20 mouse cellular contexts compared by ENCODE assay signal in genomic region chr11:96203789-96204186, GRCm38 (mm10). TPM values are rescaled to one million over a fixed set of nuclear protein-coding genes. Genes with fewer than 3 reads are reported as not detected.
DNase-seq lines count a peak whose midpoint lies in the region; ATAC-seq and TF ChIP-seq lines count a peak whose summit lies in the region.
"Had no signal": no experiment of that assay in that cellular context is flagged by ENCODE, and none has a peak within 500 bp of the region (broad histone marks: within the 10 kb centered on the region; RNA-seq: fewer than 3 reads in every experiment).

No protein-coding gene starts in this region.

- no peaks in the 10 kb centered on the region for H3K36me3 ChIP-seq in hindbrain, embryonic 10.5 days
- H3K36me3 ChIP-seq in hindbrain, postnatal 0 days (ENCODE audit: insufficient read depth, low read length) = no peaks in the 10 kb centered on the region
- no peaks in the 10 kb centered on the region for H3K36me3 ChIP-seq in midbrain, embryonic 11.5 days (ENCODE audit: control insufficient read depth, insufficient read depth, low read length)
- no peaks in the 10 kb centered on the region for H3K36me3 ChIP-seq in midbrain, embryonic 10.5 days
- H3K36me3 ChIP-seq in neural tube, embryonic 12.5 days = no peaks in the 10 kb centered on the region
- H3K36me3 ChIP-seq: embryonic facial prominence, embryonic 15.5 days had no signal

- no peak for TF ChIP-seq CTCF in hindbrain, postnatal 0 days (IDR thresholded peaks at IDR 0.05; ENCODE audit: low read depth)

- under 1% methylated on average over 16 of the region's 16 CpGs for WGBS in hindbrain, embryonic 10.5 days
- 1% methylated on average over 16 of the region's 16 CpGs for WGBS in hindbrain, postnatal 0 days
- WGBS in midbrain, embryonic 11.5 days = 3% methylated on average over 16 of the region's 16 CpGs
- WGBS in midbrain, embryonic 10.5 days = under 1% methylated on average over 16 of the region's 16 CpGs
- under 1% methylated on average over 16 of the region's 16 CpGs for WGBS in neural tube, embryonic 12.5 days

- no peak overlapping the region for H3K4me3 ChIP-seq in hindbrain, embryonic 10.5 days
- H3K4me3 ChIP-seq in hindbrain, postnatal 0 days (ENCODE audit: low read length) = no peak overlapping the region
- no peak overlapping the region for H3K4me3 ChIP-seq in midbrain, embryonic 11.5 days (ENCODE audit: low read depth, low read length)
- H3K4me3 ChIP-seq in midbrain, embryonic 10.5 days = no peak overlapping the region
- H3K4me3 ChIP-seq in neural tube, embryonic 12.5 days = no peak overlapping the region
- H3K4me3 ChIP-seq: embryonic facial prominence, embryonic 15.5 days; heart, adult 2 months had no signal

- no peaks in the 10 kb centered on the region for H3K4me1 ChIP-seq in hindbrain, embryonic 10.5 days (replicated peaks)
- H3K4me1 ChIP-seq in hindbrain, postnatal 0 days (ENCODE audit: insufficient read depth, low read length) = no peaks in the 10 kb centered on the region
- H3K4me1 ChIP-seq in midbrain, embryonic 11.5 days (ENCODE audit: control insufficient read depth, insufficient read depth, low read length) = no peaks in the 10 kb centered on the region
- peaks cover 5% of the 10 kb centered on the region; the same call in 1 of the 2 replicates for H3K4me1 ChIP-seq in midbrain, embryonic 10.5 days
- H3K4me1 ChIP-seq in neural tube, embryonic 12.5 days = peaks cover 8% of the 10 kb centered on the region; the same call in 1 of the 2 replicates
- H3K4me1 ChIP-seq: embryonic facial prominence, embryonic 15.5 days had no signal

- H3K27me3 ChIP-seq in hindbrain, embryonic 10.5 days (ENCODE audit: insufficient read depth, poor library complexity, severe bottlenecking) = peaks cover 100% of the 10 kb centered on the region
- H3K27me3 ChIP-seq in hindbrain, postnatal 0 days (ENCODE audit: insufficient read depth, low read length) = peaks cover 97% of the 10 kb centered on the region
- peaks cover 99% of the 10 kb centered on the region for H3K27me3 ChIP-seq in midbrain, embryonic 11.5 days (ENCODE audit: control insufficient read depth, insufficient read depth, low read length)
- H3K27me3 ChIP-seq in midbrain, embryonic 10.5 days (ENCODE audit: low read depth, poor library complexity, severe bottlenecking) = peaks cover 100% of the 10 kb centered on the region
- peaks cover 92% of the 10 kb centered on the region for H3K27me3 ChIP-seq in neural tube, embryonic 12.5 days (replicated peaks)

- H3K9ac ChIP-seq in hindbrain, postnatal 0 days (replicated peaks; ENCODE audit: low read length) = no peak overlapping the region
- no peak overlapping the region for H3K9ac ChIP-seq in midbrain, embryonic 11.5 days (ENCODE audit: low read length)
- no peak overlapping the region for H3K9ac ChIP-seq in neural tube, embryonic 12.5 days
- H3K9ac ChIP-seq: embryonic facial prominence, embryonic 15.5 days had no signal

- ATAC-seq in hindbrain, postnatal 0 days = no peak
- ATAC-seq in midbrain, embryonic 11.5 days (ENCODE audit: low FRiP score) = no peak
- no peak for ATAC-seq in neural tube, embryonic 12.5 days (ENCODE audit: low FRiP score, low read depth)
- ATAC-seq: CD4-positive, CD25-positive, alpha-beta regulatory T cell, adult 4 months; forebrain, embryonic 14.5 days had no signal

- DNase-seq in hindbrain, embryonic 10.5 days (ENCODE audit: low spot score) = peak; percentile 59
- DNase-seq in hindbrain, postnatal 0 days (ENCODE audit: low spot score) = no peak
- peak; percentile 93 for DNase-seq in midbrain, embryonic 11.5 days (ENCODE audit: low spot score, missing footprints)
- DNase-seq in midbrain, embryonic 10.5 days (ENCODE audit: low spot score) = no peak
- peak; percentile 37 for DNase-seq in R1 (ENCODE audit: low read depth, low spot score)
- DNase-seq in right cerebral cortex, postnatal 25 days = no peak
- DNase-seq in Muller cell, postnatal 12 days (ENCODE audit: inconsistent ontology term) = no peak
- DNase-seq: cerebellum, postnatal 25 days; thymus, postnatal 14 days had no signal

- H3K27ac ChIP-seq in hindbrain, embryonic 10.5 days = no peak overlapping the region
- H3K27ac ChIP-seq in hindbrain, postnatal 0 days = no peak overlapping the region
- no peak overlapping the region for H3K27ac ChIP-seq in midbrain, embryonic 11.5 days (ENCODE audit: low read depth, low read length)
- H3K27ac ChIP-seq in midbrain, embryonic 10.5 days (replicated peaks) = no peak overlapping the region
- H3K27ac ChIP-seq in neural tube, embryonic 12.5 days = no peak overlapping the region
- H3K27ac ChIP-seq: embryonic facial prominence, embryonic 15.5 days; heart, adult 2 months had no signal

- H3K9me3 ChIP-seq in hindbrain, embryonic 10.5 days = no peaks in the 10 kb centered on the region
- peaks cover 3% of the 10 kb centered on the region; the same call in 1 of the 2 replicates for H3K9me3 ChIP-seq in hindbrain, postnatal 0 days (ENCODE audit: low read length)
- H3K9me3 ChIP-seq in midbrain, embryonic 11.5 days (ENCODE audit: control insufficient read depth, low read length) = no peaks in the 10 kb centered on the region
- H3K9me3 ChIP-seq in midbrain, embryonic 10.5 days (replicated peaks) = no peaks in the 10 kb centered on the region
- H3K9me3 ChIP-seq in neural tube, embryonic 12.5 days = no peaks in the 10 kb centered on the region
- H3K9me3 ChIP-seq: embryonic facial prominence, embryonic 15.5 days had no signal

- no peak overlapping the region for H3K4me2 ChIP-seq in hindbrain, postnatal 0 days (ENCODE audit: low read depth, low read length)
- no peak overlapping the region for H3K4me2 ChIP-seq in midbrain, embryonic 11.5 days
- peak overlapping the region; percentile 27 for H3K4me2 ChIP-seq in neural tube, embryonic 12.5 days (replicated peaks)
- H3K4me2 ChIP-seq: embryonic facial prominence, embryonic 15.5 days had no signal

RNA-seq across cellular contexts. Expression of gene Hoxb13, which starts 9.7 kb away (rescaled TPM):
- not detected in 2 replicates for polyA plus RNA-seq in hindbrain, embryonic 10.5 days (2016; fragmentation: Nextera tagmentation; extraction: Ambion mirVana)
- not detected in 2 replicates for total RNA-seq in hindbrain, postnatal 0 days (2014; rRNA removed)
- not detected in 2 replicates for polyA plus RNA-seq in hindbrain, postnatal 0 days (2015; fragmentation: Nextera tagmentation; extraction: Ambion mirVana)
- not detected in 2 replicates for polyA plus RNA-seq in midbrain, embryonic 11.5 days (2014; fragmentation: Nextera tagmentation; extraction: Ambion mirVana)
- not detected in 2 replicates for polyA plus RNA-seq in midbrain, embryonic 10.5 days (2016; fragmentation: Nextera tagmentation; extraction: Ambion mirVana)
- 1.1 and 7.6 TPM in 2 replicates for polyA plus RNA-seq in neural tube, embryonic 12.5 days (2016; fragmentation: Nextera tagmentation; extraction: Ambion mirVana)
- total RNA-seq: adrenal gland, postnatal 25 days; gastrocnemius, adult 18-20 months; heart, adult 2 months; hematopoietic stem cell, adult 5-6 weeks; liver, adult 2 months; megakaryocyte, adult 5-6 weeks had no signal
- polyA plus RNA-seq: CD4-positive, CD25-positive, alpha-beta regulatory T cell, adult 4 months; embryonic facial prominence, embryonic 15.5 days; forebrain, embryonic 14.5 days; heart, adult 2 months; stomach, embryonic 14.5 days had no signal

Comparison
In these comparisons a context has a peak if more than half of its experiments do, and no peak if none do; other contexts are left out.
1. DNase-seq: peak in hindbrain, embryonic 10.5 days (single experiment), midbrain, embryonic 11.5 days (single experiment) and R1 (single experiment); none in hindbrain, postnatal 0 days (single experiment), midbrain, embryonic 10.5 days (single experiment), right cerebral cortex, postnatal 25 days (single experiment) and Muller cell, postnatal 12 days (single experiment).